Mouse (Mus musculus) forebrain, embryonic 12.5 days (tissue): Measurements from ENCODE around the gene Rab37. TPM values are rescaled to one million over a fixed set of nuclear protein-coding genes. Genes with fewer than 3 reads are reported as not detected.
A peak's percentile ranks its signal among the peaks of the same experiment; 100 is the strongest.

Source experiments
- ATAC-seq: fragments of 200-750 bp; cut with Nextera tagmentation; 2 replicates; pipeline ENCODE4 v1.8.0; 2017; ENCODE audit warnings: moderate TSS enrichment; ENCODE audit not compliant: low FRiP score
- H3K27ac ChIP-seq: fragments of 300-500 bp; sonication (generic); 2 replicates; pipeline ENCODE4 v1.5.1; 2016; ENCODE audit warnings: mild to moderate bottlenecking
- H3K27me3 ChIP-seq: fragments of 300-500 bp; sonication (generic); 2 replicates; pipeline ENCODE4 v1.6.1; 2016; ENCODE audit warnings: mild to moderate bottlenecking
- H3K36me3 ChIP-seq: fragments of 300-500 bp; sonication (generic); replicated peaks from 2 replicates; pipeline ENCODE4 v1.6.1; 2016; ENCODE audit warnings: mild to moderate bottlenecking
- H3K4me1 ChIP-seq: fragments of 300-500 bp; sonication (generic); 2 replicates; pipeline ENCODE4 v1.6.1; 2016
- H3K4me2 ChIP-seq: fragments of 300-500 bp; sonication (generic); 2 replicates; pipeline ENCODE4 v1.6.1; 2016; ENCODE audit warnings: mild to moderate bottlenecking, moderate library complexity
- H3K4me3 ChIP-seq: fragments of 300-500 bp; sonication (generic); replicated peaks from 2 replicates; pipeline ENCODE4 v1.5.1; 2016; ENCODE audit warnings: mild to moderate bottlenecking
- H3K9ac ChIP-seq: fragments of 300-500 bp; sonication (generic); 2 replicates; pipeline ENCODE4 v1.6.1; 2016; ENCODE audit warnings: mild to moderate bottlenecking
- H3K9me3 ChIP-seq: fragments of 300-500 bp; sonication (generic); 2 replicates; pipeline ENCODE4 v1.6.1; 2016
- WGBS: fragments of 180-500 bp; shearing (Covaris S2); methylation state at CpG from one replicate; pipeline ENCODE4 v1.1.7; 2016; 5-methylcytosine and 5-hydroxymethylcytosine counted together
- polyA plus RNA-seq: library from polyadenylated mRNA; unstranded; fragments of >200 nt; fragmentation: Nextera tagmentation; extraction: Ambion mirVana; gene quantifications from 2 replicates; pipeline ENCODE4 v1.2.1, GENCODE M21; 2016

The Rab37 gene
- polyA plus RNA-seq, 1 experiment from 2014 or later: 0.80 TPM

DNA sequence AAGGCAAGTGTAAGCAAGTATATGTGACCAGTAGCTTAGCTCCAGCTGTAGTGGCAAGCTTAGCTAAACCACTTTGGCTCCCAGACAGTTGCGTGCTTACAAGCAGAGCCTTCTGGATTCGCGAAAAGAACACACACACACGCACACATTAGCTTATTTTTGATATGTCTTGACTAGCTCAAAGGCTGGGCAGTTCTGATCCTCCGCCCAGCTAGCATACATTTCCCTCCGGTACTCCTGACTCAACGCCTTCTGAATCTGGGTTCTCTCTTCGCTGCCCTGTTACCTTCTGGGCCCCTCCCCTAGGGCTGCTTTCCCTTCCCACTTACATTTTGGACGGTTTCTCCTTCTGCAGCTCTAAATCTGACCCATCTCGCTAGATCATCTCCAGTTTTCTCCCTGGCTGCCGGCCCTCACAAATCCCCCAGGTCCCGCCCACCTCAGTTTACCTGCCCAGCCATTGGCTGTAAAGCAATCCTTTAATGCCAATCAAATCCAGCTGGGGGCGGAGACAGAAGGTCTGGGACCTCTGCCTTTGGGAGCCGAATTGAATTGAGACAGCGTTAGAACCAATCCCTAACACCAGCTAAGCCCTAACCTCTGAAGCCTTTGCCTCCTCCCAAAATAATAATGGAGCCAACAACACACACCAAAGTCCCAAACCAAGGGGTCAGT lies 60.7 kb downstream of the Rab37 start:
- peak; percentile 81 for ATAC-seq
- Histone ChIP-seq H3K4me2 (peak overlapping the region; percentile 52), H3K27me3 (peaks cover 48% of the 10 kb centered on the region), H3K36me3 (no peaks in the 10 kb centered on the region), H3K4me3 (peak overlapping the region; percentile 32), H3K27ac (no peak overlapping the region), H3K9me3 (no peaks in the 10 kb centered on the region), H3K4me1 (peaks cover 23% of the 10 kb centered on the region), H3K9ac (peak overlapping the region; percentile 34; the same call in 1 of the 2 replicates)
- WGBS: 8% methylated on average over 15 of the region's 15 CpGs

DNA sequence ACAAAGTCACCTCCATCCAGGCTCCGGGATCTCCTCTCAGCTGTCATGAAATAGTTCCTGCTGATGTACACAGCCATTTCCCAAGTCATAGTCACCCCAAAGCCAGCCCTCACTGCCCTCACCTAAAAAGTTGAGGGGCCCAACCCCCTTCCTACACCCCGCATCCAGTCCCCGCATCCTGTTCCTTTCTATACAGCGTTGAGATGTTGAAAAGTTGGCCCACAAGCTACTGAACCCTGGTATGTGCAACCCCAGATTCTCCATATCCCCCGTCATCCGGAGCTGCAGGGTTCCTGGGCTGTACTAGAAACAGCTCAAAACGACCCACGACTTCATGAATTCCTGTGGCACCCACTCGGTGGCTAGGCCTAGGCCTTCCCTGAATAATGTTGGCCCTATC lies 61.9 kb downstream of the Rab37 start:
- H3K27me3 ChIP-seq: peaks cover 58% of the 10 kb centered on the region
- no peaks in the 10 kb centered on the region for H3K36me3 ChIP-seq
- WGBS: 82% methylated on average over 9 of the region's 9 CpGs
- no peaks in the 10 kb centered on the region for H3K9me3 ChIP-seq
- no peak overlapping the region for H3K9ac ChIP-seq
- ATAC-seq: no peak
- no peak overlapping the region for H3K27ac ChIP-seq
- no peak overlapping the region for H3K4me2 ChIP-seq
- no peak overlapping the region for H3K4me3 ChIP-seq
- H3K4me1 ChIP-seq: peaks cover 29% of the 10 kb centered on the region

DNA sequence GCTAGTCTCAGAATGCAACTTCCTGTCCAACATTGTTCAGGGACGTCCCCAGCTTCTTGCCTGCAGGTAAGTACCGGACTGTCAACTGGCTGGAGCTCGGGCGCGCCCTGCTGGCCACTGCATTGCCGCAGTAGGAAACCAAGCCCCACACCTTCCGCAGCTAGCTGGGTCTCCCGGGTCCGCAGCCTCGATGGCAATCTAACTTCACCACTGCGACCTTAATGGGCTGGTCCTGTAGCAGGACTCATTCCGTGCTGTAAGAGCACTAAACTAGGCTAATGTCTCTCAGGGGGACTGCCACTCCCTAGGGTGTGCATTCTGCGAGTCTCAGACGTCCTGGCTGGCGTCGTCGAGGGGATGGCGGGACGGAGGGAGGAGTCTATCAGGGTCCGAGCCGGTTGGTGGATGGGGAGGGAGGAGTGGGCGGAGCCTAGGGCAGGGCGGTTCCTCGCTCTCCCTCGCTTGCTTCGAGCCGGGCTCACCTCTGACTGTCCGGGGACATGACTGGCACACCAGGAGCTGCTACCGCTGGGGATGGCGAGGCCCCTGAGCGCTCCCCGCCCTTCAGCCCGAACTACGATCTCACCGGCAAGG lies 62.6 kb downstream of the Rab37 start:
- Histone ChIP-seq H3K9ac (no peak overlapping the region), H3K27me3 (peaks cover 58% of the 10 kb centered on the region)
- peak; percentile 61 for ATAC-seq

DNA sequence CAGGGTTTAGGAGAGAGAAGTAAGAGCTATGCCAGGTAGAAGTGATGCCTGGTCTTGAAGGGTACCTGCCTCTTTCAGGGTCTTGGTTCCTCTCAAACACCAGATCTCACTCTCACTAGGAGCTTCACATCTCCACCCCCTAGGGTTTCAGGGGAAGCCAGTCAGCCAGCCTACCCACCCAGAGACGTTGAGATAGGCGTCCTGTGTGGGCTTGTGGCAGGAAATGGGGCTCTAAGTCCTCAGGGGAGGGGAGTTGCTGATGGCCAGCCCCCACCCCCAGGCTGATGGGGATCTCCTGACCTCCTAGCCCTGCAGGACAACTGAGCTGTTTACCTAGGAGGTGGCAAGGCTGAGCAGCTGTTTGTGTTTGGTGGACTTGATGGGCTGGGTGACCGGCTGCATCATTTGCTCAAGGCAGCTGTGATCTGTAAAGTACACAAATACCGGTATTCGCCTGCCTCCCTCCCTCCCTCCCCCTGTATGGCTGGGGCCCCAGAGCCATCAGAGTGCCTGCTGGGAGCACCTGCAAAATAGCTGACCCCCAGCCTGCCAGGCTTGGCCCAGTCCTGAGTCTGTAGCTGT lies 63.9 kb downstream of the Rab37 start:
- 27% methylated on average over 5 of the region's 5 CpGs for WGBS
- no peak overlapping the region for H3K9ac ChIP-seq
- no peak for ATAC-seq
- H3K4me3 ChIP-seq: no peak overlapping the region
- no peaks in the 10 kb centered on the region for H3K9me3 ChIP-seq
- H3K27ac ChIP-seq: no peak overlapping the region
- no peak overlapping the region for H3K4me2 ChIP-seq
- peaks cover 63% of the 10 kb centered on the region for H3K27me3 ChIP-seq
- H3K36me3 ChIP-seq: no peaks in the 10 kb centered on the region
- H3K4me1 ChIP-seq: peaks cover 33% of the 10 kb centered on the region

More for the DNA sequence above, 62.6 kb downstream of the Rab37 start:
- Histone ChIP-seq H3K36me3 (no peaks in the 10 kb centered on the region), H3K27ac (no peak overlapping the region), H3K4me3 (peak overlapping the region; percentile 30), H3K4me2 (peak overlapping the region; percentile 46), H3K9me3 (no peaks in the 10 kb centered on the region), H3K4me1 (peaks cover 33% of the 10 kb centered on the region)
- 1% methylated on average over 35 of the region's 35 CpGs for WGBS

DNA sequence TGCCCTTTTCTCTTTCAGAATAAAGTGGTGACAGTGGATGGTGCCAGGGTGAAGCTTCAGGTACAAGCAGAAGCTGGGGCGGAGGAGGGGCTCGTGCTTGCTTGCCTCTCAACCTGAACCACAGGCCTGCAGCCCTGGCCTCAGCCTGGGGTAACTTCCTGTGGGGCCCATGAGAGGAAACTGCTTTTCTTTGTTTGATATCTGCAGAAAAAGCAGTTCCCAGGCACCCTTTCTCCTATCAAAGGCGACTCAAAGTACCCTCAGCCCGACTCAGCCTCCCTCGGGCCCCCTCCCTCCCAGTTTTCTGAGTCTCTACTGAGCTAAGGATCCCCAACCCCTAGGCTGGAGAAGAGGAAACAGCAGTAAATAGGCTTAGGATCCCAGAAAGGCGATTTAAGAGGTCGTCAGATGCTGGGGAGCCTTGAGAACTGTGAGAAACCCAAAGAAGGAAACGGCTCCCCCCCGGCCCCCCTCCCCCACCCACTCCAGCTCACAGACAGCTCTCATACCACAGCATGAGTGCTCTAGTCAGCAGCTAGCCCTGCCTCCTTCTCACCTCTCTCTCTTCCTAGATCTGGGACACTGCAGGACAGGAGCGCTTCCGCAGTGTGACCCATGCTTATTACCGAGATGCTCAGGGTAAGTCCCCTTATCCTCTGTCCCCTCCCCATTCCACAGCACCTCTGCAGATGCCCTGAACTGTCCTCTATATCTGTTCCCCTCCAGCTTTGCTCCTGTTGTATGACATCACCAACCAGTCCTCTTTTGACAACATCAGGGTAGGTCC lies 66.9 kb downstream of the Rab37 start:
- Histone ChIP-seq H3K9ac (no peak overlapping the region), H3K36me3 (no peaks in the 10 kb centered on the region), H3K4me1 (peaks cover 28% of the 10 kb centered on the region), H3K4me3 (no peak overlapping the region), H3K9me3 (no peaks in the 10 kb centered on the region), H3K27ac (no peak overlapping the region), H3K4me2 (no peak overlapping the region), H3K27me3 (peaks cover 73% of the 10 kb centered on the region)
- WGBS: 32% methylated on average over 12 of the region's 12 CpGs
- ATAC-seq: no peak

DNA sequence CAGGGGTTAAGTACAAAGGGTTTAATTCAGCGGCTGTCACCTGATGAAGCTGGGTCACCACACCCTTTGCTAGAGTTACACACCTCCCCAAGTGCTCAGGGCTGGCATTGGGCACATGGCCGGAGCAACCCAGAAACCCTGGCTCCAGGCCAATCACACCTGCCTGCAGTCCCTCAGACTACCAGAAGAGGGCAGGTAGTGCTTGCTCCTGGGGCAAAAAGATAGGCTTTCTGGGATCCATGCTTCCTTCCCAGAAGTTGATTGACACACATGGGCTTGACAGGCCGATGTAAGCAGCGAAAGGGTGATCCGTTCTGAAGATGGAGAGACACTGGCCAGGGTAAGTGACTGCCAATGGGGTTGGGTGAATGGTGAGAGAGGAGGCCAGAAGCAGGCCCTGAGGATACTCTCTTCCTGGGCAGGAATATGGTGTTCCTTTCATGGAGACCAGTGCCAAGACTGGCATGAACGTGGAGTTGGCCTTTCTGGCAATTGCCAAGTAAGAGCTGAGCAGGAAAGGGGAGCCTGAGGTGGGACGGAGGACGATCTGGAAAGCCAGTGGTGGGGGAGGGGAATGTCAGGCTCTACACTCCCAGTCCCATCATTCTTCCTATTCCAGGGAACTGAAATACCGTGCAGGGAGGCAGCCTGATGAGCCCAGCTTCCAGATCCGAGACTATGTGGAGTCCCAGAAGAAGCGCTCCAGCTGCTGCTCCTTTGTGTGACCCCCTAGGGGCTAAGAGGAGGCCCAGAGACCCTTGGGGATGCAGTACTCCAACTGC lies 69.0 kb downstream of the Rab37 start:
- peaks cover 38% of the 10 kb centered on the region for H3K4me1 ChIP-seq
- no peak overlapping the region for H3K4me2 ChIP-seq
- H3K4me3 ChIP-seq: no peak overlapping the region
- no peaks in the 10 kb centered on the region for H3K9me3 ChIP-seq
- ATAC-seq: no peak
- H3K9ac ChIP-seq: no peak overlapping the region
- peaks cover 69% of the 10 kb centered on the region for H3K27me3 ChIP-seq
- H3K36me3 ChIP-seq: no peaks in the 10 kb centered on the region
- no peak overlapping the region for H3K27ac ChIP-seq
- WGBS: 48% methylated on average over 11 of the region's 11 CpGs

DNA sequence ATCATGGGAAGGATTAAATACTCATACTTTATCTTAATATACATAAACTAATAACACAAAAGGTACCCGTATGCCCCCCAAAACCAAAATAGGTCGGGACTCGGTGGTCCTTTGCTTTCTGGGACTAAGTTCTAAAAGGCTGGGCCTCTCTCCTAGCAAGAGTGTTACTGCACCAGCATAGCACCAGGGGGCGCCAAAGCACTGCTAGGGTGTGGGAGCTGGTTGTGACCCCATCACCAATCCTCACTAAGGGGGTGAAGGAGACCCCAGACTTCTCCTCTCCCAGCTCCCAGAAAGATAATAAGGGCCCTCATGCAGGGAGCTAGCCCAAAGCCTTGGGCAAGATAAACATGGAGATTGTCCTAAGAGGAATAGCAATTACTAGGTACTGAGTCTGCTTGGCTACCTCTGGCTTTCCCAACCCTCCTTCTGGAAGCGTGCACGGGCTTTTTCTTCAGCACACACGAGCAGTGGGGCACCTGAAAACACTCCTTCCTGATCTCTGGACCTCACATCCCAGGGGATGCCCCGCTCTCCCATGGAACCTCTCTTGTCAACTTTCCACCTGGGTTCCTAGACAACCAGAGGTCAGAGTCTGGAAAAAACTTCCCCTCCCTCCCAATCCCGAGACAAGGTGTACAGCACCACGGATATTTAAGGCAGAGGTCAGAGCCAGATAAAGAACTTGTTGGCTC lies 69.8 kb downstream of the Rab37 start:
- no peak overlapping the region for H3K4me3 ChIP-seq
- H3K27me3 ChIP-seq: peaks cover 68% of the 10 kb centered on the region
- peaks cover 42% of the 10 kb centered on the region for H3K4me1 ChIP-seq
- no peak overlapping the region for H3K27ac ChIP-seq
- no peak overlapping the region for H3K9ac ChIP-seq
- no peak for ATAC-seq
- WGBS: 29% methylated on average over 10 of the region's 10 CpGs
- no peak overlapping the region for H3K4me2 ChIP-seq
- H3K9me3 ChIP-seq: no peaks in the 10 kb centered on the region
- H3K36me3 ChIP-seq: no peaks in the 10 kb centered on the region

DNA sequence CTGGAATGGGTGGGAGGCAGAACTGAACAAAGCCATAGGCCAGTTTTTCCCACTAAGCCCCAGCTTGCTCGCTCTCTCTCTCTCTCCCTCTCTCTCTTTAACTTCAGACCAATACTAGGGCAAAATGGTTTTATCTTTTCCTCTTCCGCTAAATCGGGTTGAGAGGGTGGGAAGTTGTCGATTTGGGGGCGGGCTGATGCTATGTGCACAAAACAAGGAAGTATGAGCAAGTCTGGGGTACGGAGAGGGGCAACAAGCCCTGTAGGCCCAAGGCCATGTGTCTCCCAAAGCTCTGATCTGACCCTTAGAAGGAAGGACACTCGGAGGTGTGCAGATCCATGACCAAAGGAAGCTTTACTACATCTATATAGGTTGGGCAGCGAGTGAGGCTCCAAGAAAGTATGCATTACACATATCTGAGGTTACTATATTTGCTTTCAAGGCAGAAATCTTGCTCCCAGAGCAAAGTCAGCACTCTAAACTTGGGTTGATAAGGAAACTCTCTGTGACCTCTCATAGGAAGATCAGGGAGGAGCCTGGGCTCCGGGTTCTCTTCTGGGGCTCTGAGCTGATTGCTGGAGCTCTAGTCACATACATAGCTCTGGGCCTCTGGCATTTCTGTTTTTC lies 70.5 kb downstream of the Rab37 start:
- 64% methylated on average over 9 of the region's 9 CpGs for whole genome bisulfite sequencing
- Histone ChIP-seq H3K4me3 (no peak overlapping the region), H3K4me1 (peaks cover 42% of the 10 kb centered on the region), H3K27me3 (peaks cover 65% of the 10 kb centered on the region), H3K9ac (no peak overlapping the region), H3K9me3 (no peaks in the 10 kb centered on the region), H3K36me3 (no peaks in the 10 kb centered on the region), H3K4me2 (no peak overlapping the region), H3K27ac (no peak overlapping the region)
- no peak for ATAC-seq

DNA sequence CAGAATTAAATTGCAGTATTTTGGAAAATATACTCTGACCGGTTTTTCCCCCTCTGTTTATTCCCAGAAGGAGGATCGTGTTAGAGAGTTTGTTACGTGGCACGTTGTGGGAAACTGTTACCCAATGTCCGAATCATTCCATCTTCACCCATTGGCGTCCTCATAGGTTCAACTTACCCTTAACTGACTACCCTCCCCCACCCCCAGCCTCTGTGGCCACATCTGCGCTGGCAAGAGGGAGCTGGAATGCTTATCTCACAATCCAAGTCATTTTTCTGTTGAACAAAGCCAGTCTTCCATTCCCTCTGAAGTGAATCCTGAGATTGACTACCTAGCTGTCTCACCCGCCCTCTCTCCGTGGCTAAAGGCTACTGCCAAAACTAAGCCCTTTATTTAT lies 71.0 kb downstream of the Rab37 start:
- Histone ChIP-seq H3K9ac (no peak overlapping the region), H3K4me2 (peak overlapping the region; percentile 82), H3K27ac (no peak overlapping the region), H3K4me1 (peaks cover 42% of the 10 kb centered on the region), H3K27me3 (peaks cover 60% of the 10 kb centered on the region), H3K36me3 (no peaks in the 10 kb centered on the region), H3K9me3 (no peaks in the 10 kb centered on the region), H3K4me3 (peak overlapping the region; percentile 62; the same call in 1 of the 2 replicates)
- WGBS: 26% methylated on average over 9 of the region's 9 CpGs
- no peak for ATAC-seq

DNA sequence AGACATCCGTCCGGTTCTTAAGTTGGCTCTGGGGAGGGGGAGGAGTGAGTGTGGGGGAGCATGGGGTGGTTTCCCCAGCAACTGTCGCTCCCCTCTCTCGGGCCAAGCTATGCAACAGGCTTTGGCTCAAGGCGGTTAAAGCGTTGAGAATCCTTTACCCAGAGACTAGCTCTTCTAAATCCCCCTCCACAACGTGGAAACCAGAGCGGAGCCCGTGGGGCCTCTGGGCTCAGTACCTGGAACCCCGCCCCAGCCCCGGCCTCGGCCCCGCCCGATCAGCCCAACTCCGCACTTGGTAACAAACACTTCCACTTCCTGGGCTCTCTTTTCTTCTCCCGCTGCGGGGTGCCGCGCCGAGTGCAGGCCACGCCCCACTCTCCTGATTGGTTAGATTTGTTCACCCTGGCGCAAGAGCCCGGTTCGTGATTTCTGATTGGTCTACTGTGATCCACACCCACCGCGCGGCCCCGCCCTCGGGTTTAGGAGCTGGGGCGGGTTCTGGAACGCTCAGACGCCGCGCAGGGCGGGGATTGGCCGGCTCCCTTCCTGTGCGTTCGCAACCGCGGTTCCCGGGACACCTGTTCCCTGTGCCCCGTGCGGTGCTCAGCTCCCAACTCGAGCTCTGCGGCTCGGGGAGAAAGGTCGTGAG lies 71.7 kb downstream of the Rab37 start, which contains the start of gene Slc9a3r1:
Gene Slc9a3r1 (plus strand): TSS at position 510 of the 649 bp plus-strand sequence.
- Histone ChIP-seq H3K4me2 (peak within 1 kb of the TSS; percentile 82), H3K4me1 (peaks cover 38% of the 10 kb centered on the region)

More for the DNA sequence above, 71.7 kb downstream of the Rab37 start, which contains the start of gene Slc9a3r1:
- Histone ChIP-seq H3K4me3 (peak within 1 kb of the TSS; percentile 62), H3K27ac (0 out of 2 replicates have a peak within 1 kb of the TSS, but pooled peaks have one; percentile 25), H3K9me3 (no peaks in the 10 kb centered on the region), H3K9ac (peak within 1 kb of the TSS; percentile 65), H3K27me3 (peaks cover 53% of the 10 kb centered on the region), H3K36me3 (no peaks in the 10 kb centered on the region)
- under 1% methylated on average over 47 of the region's 47 CpGs for WGBS
- peak; percentile 97 for ATAC-seq
